Mouse (Mus musculus) heart, embryonic 12.5 days (tissue): ENCODE data around the gene Tmprss9. TPM values are rescaled to one million over a fixed set of nuclear protein-coding genes. Genes with fewer than 3 reads are reported as not detected.

Experiments used
- ATAC-seq: fragments of 200-750 bp; cut with Nextera tagmentation; 2 replicates; pipeline ENCODE4 v1.8.0; 2017; ENCODE audit warnings: moderate TSS enrichment, moderate library complexity; ENCODE audit not compliant: insufficient number of reproducible peaks, low FRiP score
- H3K27ac ChIP-seq: fragments of 300-500 bp; sonication (generic); 2 replicates; pipeline ENCODE4 v1.5.1; 2016; ENCODE audit warnings: mild to moderate bottlenecking, moderate library complexity; ENCODE audit not compliant: poor library complexity, severe bottlenecking
- H3K27me3 ChIP-seq: fragments of 300-500 bp; sonication (generic); replicated peaks from 2 replicates; pipeline ENCODE4 v1.6.1; 2016; ENCODE audit warnings: mild to moderate bottlenecking, moderate library complexity
- H3K36me3 ChIP-seq: fragments of 300-500 bp; sonication (generic); 2 replicates; pipeline ENCODE4 v1.6.1; 2016; ENCODE audit warnings: mild to moderate bottlenecking, moderate library complexity
- H3K4me1 ChIP-seq: fragments of 300-500 bp; sonication (generic); replicated peaks from 2 replicates; pipeline ENCODE4 v1.6.1; 2016; ENCODE audit warnings: mild to moderate bottlenecking
- H3K4me2 ChIP-seq: fragments of 300-500 bp; sonication (generic); 2 replicates; pipeline ENCODE4 v1.6.1; 2016; ENCODE audit warnings: mild to moderate bottlenecking, moderate library complexity
- H3K4me3 ChIP-seq: fragments of 300-500 bp; sonication (generic); 2 replicates; pipeline ENCODE4 v1.5.1; 2016; ENCODE audit warnings: mild to moderate bottlenecking
- H3K9ac ChIP-seq: fragments of 300-500 bp; sonication (generic); 2 replicates; pipeline ENCODE4 v1.6.1; 2016; ENCODE audit warnings: mild to moderate bottlenecking, moderate library complexity
- H3K9me3 ChIP-seq: fragments of 300-500 bp; sonication (generic); replicated peaks from 2 replicates; pipeline ENCODE4 v1.6.1; 2016; ENCODE audit warnings: mild to moderate bottlenecking, moderate library complexity
- WGBS: fragments of 180-500 bp; shearing (Covaris S2); methylation state at CpG from one replicate; pipeline ENCODE4 v1.1.7; 2016; 5-methylcytosine and 5-hydroxymethylcytosine counted together
- polyA plus RNA-seq: library from polyadenylated mRNA; unstranded; fragments of >200 nt; fragmentation: Nextera tagmentation; extraction: Ambion mirVana; gene quantifications from 2 replicates; pipeline ENCODE4 v1.2.1, GENCODE M21; 2016

The Tmprss9 gene
- polyA plus RNA-seq, 1 experiment from 2014 or later = not detected

- Histone ChIP-seq H3K4me3 (peak overlapping the region; percentile 21; the same call in 1 of the 2 replicates), H3K27ac (peak overlapping the region; percentile 100), H3K9me3 (no peaks in the 10 kb centered on the region), H3K36me3 (no peaks in the 10 kb centered on the region), H3K4me2 (peak overlapping the region; percentile 59), H3K27me3 (no peaks in the 10 kb centered on the region), H3K4me1 (peaks cover 81% of the 10 kb centered on the region), H3K9ac (peak overlapping the region; percentile 55)
- 21% methylated on average over 8 of the region's 8 CpGs for WGBS
- peak; percentile 58 for ATAC-seq
These were observed 68.8 kb downstream of the Tmprss9 start for GRCm38 (mm10) chr10:80940320-80940987.

GRCm38 (mm10) chr10:80940988-80941347 lies 69.3 kb downstream of the Tmprss9 start:
- no peaks in the 10 kb centered on the region for H3K9me3 ChIP-seq
- no peaks in the 10 kb centered on the region for H3K36me3 ChIP-seq
- peak overlapping the region; percentile 59 for H3K4me2 ChIP-seq
- peak overlapping the region; percentile 55 for H3K9ac ChIP-seq
- peaks cover 76% of the 10 kb centered on the region for H3K4me1 ChIP-seq
- 11% methylated on average over 2 of the region's 2 CpGs for WGBS
- no peak for ATAC-seq
- peak overlapping the region; percentile 100 for H3K27ac ChIP-seq
- peak overlapping the region; percentile 21; the same call in 1 of the 2 replicates for H3K4me3 ChIP-seq
- no peaks in the 10 kb centered on the region for H3K27me3 ChIP-seq

GRCm38 (mm10) chr10:80942919-80943318 lies 71.3 kb downstream of the Tmprss9 start:
- H3K4me2 ChIP-seq = no peak overlapping the region
- 0 out of 2 replicates have a peak overlapping the region, but pooled peaks have one; percentile 28 for H3K9ac ChIP-seq
- no peak overlapping the region for H3K4me3 ChIP-seq
- no peak for ATAC-seq
- H3K27me3 ChIP-seq = no peaks in the 10 kb centered on the region
- 54% methylated on average over 8 of the region's 8 CpGs for WGBS
- H3K4me1 ChIP-seq = peaks cover 72% of the 10 kb centered on the region
- no peaks in the 10 kb centered on the region for H3K36me3 ChIP-seq
- no peaks in the 10 kb centered on the region for H3K9me3 ChIP-seq
- peak overlapping the region; percentile 3; the same call in 1 of the 2 replicates for H3K27ac ChIP-seq

GRCm38 (mm10) chr10:80943701-80944100 lies 72.1 kb downstream of the Tmprss9 start:
- Histone ChIP-seq H3K36me3 (no peaks in the 10 kb centered on the region), H3K4me2 (no peak overlapping the region), H3K27me3 (no peaks in the 10 kb centered on the region), H3K27ac (peak overlapping the region; percentile 3; the same call in 1 of the 2 replicates), H3K4me3 (no peak overlapping the region), H3K4me1 (peaks cover 72% of the 10 kb centered on the region), H3K9ac (no peak overlapping the region), H3K9me3 (no peaks in the 10 kb centered on the region)
- ATAC-seq = no peak
- 50% methylated on average over 9 of the region's 9 CpGs for WGBS

GRCm38 (mm10) chr10:80944231-80944630 lies 72.6 kb downstream of the Tmprss9 start:
- no peak overlapping the region for H3K9ac ChIP-seq
- no peaks in the 10 kb centered on the region for H3K27me3 ChIP-seq
- WGBS = 87% methylated on average over 5 of the region's 5 CpGs
- no peak for ATAC-seq
- no peaks in the 10 kb centered on the region for H3K36me3 ChIP-seq
- no peak overlapping the region for H3K27ac ChIP-seq
- H3K4me1 ChIP-seq = peaks cover 72% of the 10 kb centered on the region
- H3K9me3 ChIP-seq = no peaks in the 10 kb centered on the region
- H3K4me3 ChIP-seq = no peak overlapping the region
- no peak overlapping the region for H3K4me2 ChIP-seq

- H3K27me3 ChIP-seq = 0 out of 2 replicates have a peak, but pooled peaks cover 3% of the 10 kb centered on the region
- no peak for ATAC-seq
- 63% methylated on average over 14 of the region's 14 CpGs for WGBS
- peak overlapping the region; percentile 71 for H3K27ac ChIP-seq
- H3K4me3 ChIP-seq = no peak overlapping the region
- no peak overlapping the region for H3K4me2 ChIP-seq
- H3K4me1 ChIP-seq = peaks cover 56% of the 10 kb centered on the region
- H3K9ac ChIP-seq = no peak overlapping the region
- no peaks in the 10 kb centered on the region for H3K36me3 ChIP-seq
- no peaks in the 10 kb centered on the region for H3K9me3 ChIP-seq
These were observed 75.2 kb downstream of the Tmprss9 start for GRCm38 (mm10) chr10:80946684-80947437.

GRCm38 (mm10) chr10:80947802-80948201 lies 76.2 kb downstream of the Tmprss9 start:
- Histone ChIP-seq H3K4me2 (no peak overlapping the region), H3K27me3 (0 out of 2 replicates have a peak, but pooled peaks cover 3% of the 10 kb centered on the region), H3K9me3 (no peaks in the 10 kb centered on the region), H3K9ac (no peak overlapping the region), H3K36me3 (no peaks in the 10 kb centered on the region), H3K4me1 (peaks cover 51% of the 10 kb centered on the region), H3K4me3 (no peak overlapping the region), H3K27ac (peak overlapping the region; percentile 71)
- 17% methylated on average over 2 of the region's 2 CpGs for WGBS
- peak; percentile 34; the same call in 1 of the 2 replicates for ATAC-seq

- Histone ChIP-seq H3K4me2 (no peak overlapping the region), H3K27ac (peak overlapping the region; percentile 71), H3K4me1 (peaks cover 43% of the 10 kb centered on the region), H3K9ac (no peak overlapping the region), H3K27me3 (0 out of 2 replicates have a peak, but pooled peaks cover 3% of the 10 kb centered on the region), H3K36me3 (no peaks in the 10 kb centered on the region), H3K9me3 (no peaks in the 10 kb centered on the region), H3K4me3 (no peak overlapping the region)
- WGBS = 29% methylated on average over 6 of the region's 6 CpGs
- peak; percentile 79 for ATAC-seq
These were observed 76.9 kb downstream of the Tmprss9 start for GRCm38 (mm10) chr10:80948570-80948969.

- no peak overlapping the region for H3K4me3 ChIP-seq
- no peaks in the 10 kb centered on the region for H3K9me3 ChIP-seq
- no peak overlapping the region for H3K27ac ChIP-seq
- H3K9ac ChIP-seq = no peak overlapping the region
- WGBS = 64% methylated on average over 3 of the region's 3 CpGs
- no peak overlapping the region for H3K4me2 ChIP-seq
- 0 out of 2 replicates have a peak, but pooled peaks cover 3% of the 10 kb centered on the region for H3K27me3 ChIP-seq
- ATAC-seq = no peak
- no peaks in the 10 kb centered on the region for H3K36me3 ChIP-seq
- H3K4me1 ChIP-seq = peaks cover 39% of the 10 kb centered on the region
These were observed 77.4 kb downstream of the Tmprss9 start for GRCm38 (mm10) chr10:80949081-80949480.
